Mouse (Mus musculus) small intestine, adult 2 months (tissue): ENCODE measurements at regions not wholly inside any gene's neighbourhood (a gene's known extent, or its start where the extent isn't known, plus 50 kb on each side); places are given as distances from the start of the nearest gene placed in this dataset.

ENCODE experiments used
- CTCF ChIP-seq: fragments of 200-500 bp; IDR thresholded peaks from 2 replicates; pipeline ENCODE4 v1.5.1; 2012; ENCODE audit warnings: low read depth, mild to moderate bottlenecking, control low read depth, inconsistent platforms, low read length, moderate library complexity, mixed read lengths; ENCODE audit not compliant: insufficient replicate concordance, insufficient read length; ENCODE audit errors: extremely low read depth
- POLR2A ChIP-seq: fragments of 200-500 bp; IDR thresholded peaks from 2 replicates; pipeline ENCODE4 v1.6.1; 2012; ENCODE audit warnings: low read depth, mild to moderate bottlenecking, control low read depth, inconsistent platforms, low read length, moderate library complexity

DNA sequence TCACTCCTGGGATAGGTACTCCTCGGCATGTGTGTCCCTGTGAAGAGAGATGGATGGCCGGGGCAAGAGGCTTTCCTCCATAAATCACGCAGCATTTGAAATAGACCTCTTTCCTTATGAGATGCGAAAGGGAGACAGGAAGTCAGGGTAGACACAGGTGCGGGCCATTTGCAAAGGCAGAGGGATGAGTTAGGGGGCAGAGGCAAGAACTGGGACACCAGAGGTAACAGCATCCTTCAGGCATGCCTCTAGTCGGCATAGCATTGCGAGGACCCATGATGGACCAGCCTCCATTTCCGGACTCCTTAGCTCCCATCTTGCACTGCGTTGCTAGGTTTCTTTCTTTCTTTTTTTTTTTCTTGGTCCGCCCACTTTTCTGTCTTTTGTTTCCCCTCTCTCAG lies 532.6 kb upstream of the Tbx3 start:
- TF ChIP-seq CTCF, result no peak
- no peak for TF ChIP-seq POLR2A
